Mouse (Mus musculus) ES-E14 (cell line): ENCODE measurements around the gene Patl2. TPM values are rescaled to one million over a fixed set of nuclear protein-coding genes. Genes with fewer than 3 reads are reported as not detected.

Experiments used
- DNase-seq: peaks from one replicate; pipeline ENCODE4 v3.0.0-alpha.2; 2013; ENCODE audit warnings: low read depth, low spot score
- H3K27ac ChIP-seq: 2 replicates; pipeline ENCODE4 v1.5.1; 2012; ENCODE audit warnings: low read depth, mild to moderate bottlenecking, low read length, moderate library complexity, mixed read lengths; ENCODE audit not compliant: poor library complexity, insufficient read depth, severe bottlenecking
- H3K36me3 ChIP-seq: 2 replicates; pipeline ENCODE4 v1.6.1; 2012; ENCODE audit warnings: mild to moderate bottlenecking, low read length, moderate library complexity, mixed read lengths; ENCODE audit not compliant: control insufficient read depth, poor library complexity, insufficient read depth, severe bottlenecking
- H3K4me1 ChIP-seq, 2 experiments: fragments of 150-350 bp in 1 of 2; sonication (generic) in 1 of 2; 2 replicates each; pipeline ENCODE4 v1.6.1; 2012; ENCODE audit warnings: low read length in 2 of 2, mild to moderate bottlenecking in 1 of 2, mixed read lengths in 1 of 2; ENCODE audit not compliant: control insufficient read depth in 2 of 2, insufficient read depth in 2 of 2, poor library complexity in 1 of 2
- H3K4me3 ChIP-seq, 2 experiments: fragments of 150-350 bp in 1 of 2; sonication (generic) in 1 of 2; 2 replicates each; pipeline ENCODE4 v1.5.1; 2012; ENCODE audit warnings: low read length in 2 of 2, low read depth in 1 of 2, mild to moderate bottlenecking in 1 of 2, mixed read lengths in 1 of 2; ENCODE audit not compliant: insufficient read depth in 1 of 2, poor library complexity in 1 of 2, severe bottlenecking in 1 of 2
- H3K9ac ChIP-seq: 2 replicates; pipeline ENCODE4 v1.6.1; 2012; ENCODE audit warnings: low read depth, mild to moderate bottlenecking, low read length, mixed read lengths; ENCODE audit not compliant: poor library complexity, insufficient read depth, severe bottlenecking
- H3K9me3 ChIP-seq: fragments of 150-350 bp; sonication (generic); 2 replicates; pipeline ENCODE4 v1.6.1; 2012; ENCODE audit warnings: low read depth, mild to moderate bottlenecking, low read length; ENCODE audit not compliant: control insufficient read depth, insufficient read depth
- CHD2 ChIP-seq: IDR thresholded peaks from 2 replicates; pipeline ENCODE4 v1.6.1; 2014; ENCODE audit warnings: mild to moderate bottlenecking, low read depth, low read length, inconsistent platforms
- HCFC1 ChIP-seq: IDR thresholded peaks from 2 replicates; pipeline ENCODE4 v1.6.1; 2012; ENCODE audit warnings: low read length, inconsistent platforms, borderline replicate concordance; ENCODE audit not compliant: insufficient read depth
- MAFK ChIP-seq: IDR thresholded peaks from 2 replicates; pipeline ENCODE4 v1.6.1; 2014; ENCODE audit warnings: mild to moderate bottlenecking, low read depth, low read length, inconsistent platforms; ENCODE audit not compliant: insufficient read depth
- ZC3H11A ChIP-seq: IDR thresholded peaks from 2 replicates; pipeline ENCODE4 v1.6.1; 2012; ENCODE audit warnings: low read depth, mild to moderate bottlenecking, inconsistent platforms, low read length, borderline replicate concordance
- ZNF384 ChIP-seq: IDR thresholded peaks from 2 replicates; pipeline ENCODE4 v1.6.1; 2012; ENCODE audit warnings: low read depth, low read length, inconsistent platforms
- in situ Hi-C, 2 experiments: fragments of 600-800 bp; cut with MboI; formaldehyde crosslinking; loops; one replicate each; pipeline ENCODE4 v1.15.1; 2025; ENCODE audit warnings: low sequenced_read_pairs in 2 of 2, inconsistent platforms in 1 of 2; ENCODE audit not compliant: unreplicated experiment in 2 of 2
- total RNA-seq: library from RNA; depleted of rRNA; stranded (reverse); fragments of 300-350 nt; gene quantifications from 2 replicates; pipeline ENCODE4 v1.2.3, GENCODE M21; 2012

Patl2 gene
- total RNA-seq, 1 experiment, result 1.3 TPM

- H3K9ac ChIP-seq, result no peak overlapping the region
- H3K4me1 ChIP-seq, result peaks cover 0 to 2% of the 10 kb centered on the region in 2 experiments; a peak in 1 of 4 replicates
- in situ Hi-C loops, result no loop called here
- H3K36me3 ChIP-seq, result no peaks in the 10 kb centered on the region
- no peak for DNase-seq
- no peak overlapping the region for H3K27ac ChIP-seq
- H3K9me3 ChIP-seq, result no peaks in the 10 kb centered on the region
- H3K4me3 ChIP-seq, result no peak overlapping the region
- TF ChIP-seq CHD2 (no peak), ZC3H11A (no peak), MAFK (no peak), HCFC1 (no peak), ZNF384 (no peak)
These were observed 20.6 kb upstream of the Patl2 start for GRCm38 (mm10) chr2:122206440-122207107.

GRCm38 (mm10) chr2:122201501-122201900, 15.5 kb upstream of the Patl2 start:
- H3K27ac ChIP-seq, result no peak overlapping the region
- no peak overlapping the region for H3K9ac ChIP-seq
- no peaks in the 10 kb centered on the region for H3K36me3 ChIP-seq
- H3K4me3 ChIP-seq, result no peak overlapping the region
- no peaks in the 10 kb centered on the region; a peak in 1 of 4 replicates for H3K4me1 ChIP-seq
- TF ChIP-seq CHD2 (no peak), HCFC1 (no peak), MAFK (no peak), ZC3H11A (no peak), ZNF384 (no peak)
- no peak for DNase-seq
- no peaks in the 10 kb centered on the region for H3K9me3 ChIP-seq
- in situ Hi-C loops, result no loop called here

- Histone ChIP-seq H3K4me1 (no peaks in the 10 kb centered on the region), H3K9me3 (no peaks in the 10 kb centered on the region), H3K4me3 (no peak overlapping the region), H3K9ac (no peak overlapping the region), H3K36me3 (no peaks in the 10 kb centered on the region), H3K27ac (no peak overlapping the region)
- no peak for DNase-seq
- in situ Hi-C loops, result no loop called here
- TF ChIP-seq ZNF384 (no peak), ZC3H11A (0 out of 2 replicates have a peak, but pooled peaks have one; percentile 17)
These were observed 8.5 kb upstream of the Patl2 start for GRCm38 (mm10) chr2:122194509-122194929.

- H3K4me3 ChIP-seq, result no peak overlapping the region
- H3K9me3 ChIP-seq, result no peaks in the 10 kb centered on the region
- H3K27ac ChIP-seq, result no peak overlapping the region
- in situ Hi-C loops, result no loop called here
- no peak for TF ChIP-seq CHD2
- no peak for TF ChIP-seq ZC3H11A
- no peak for TF ChIP-seq HCFC1
- TF ChIP-seq MAFK, result no peak
- no peak for TF ChIP-seq ZNF384
- no peak overlapping the region for H3K9ac ChIP-seq
- no peaks in the 10 kb centered on the region for H3K4me1 ChIP-seq
- H3K36me3 ChIP-seq, result no peaks in the 10 kb centered on the region
- DNase-seq, result no peak
These were observed 5.9 kb upstream of the Patl2 start for GRCm38 (mm10) chr2:122191849-122192248.

- Histone ChIP-seq H3K4me3 (peak overlapping the region; percentile 53 to 69; a peak in 3 of 4 replicates), H3K9ac (no peak overlapping the region), H3K36me3 (no peaks in the 10 kb centered on the region), H3K27ac (no peak overlapping the region), H3K4me1 (peaks cover 0 to 3% of the 10 kb centered on the region in 2 experiments; a peak in 1 of 4 replicates), H3K9me3 (no peaks in the 10 kb centered on the region)
- TF ChIP-seq CHD2 (no peak), MAFK (no peak), HCFC1 (no peak), ZC3H11A (no peak), ZNF384 (no peak)
- in situ Hi-C loops, result no loop called here
- DNase-seq, result no peak
These were observed 762 bp upstream of the Patl2 start for GRCm38 (mm10) chr2:122186751-122187150.
